Mouse (Mus musculus) intestine, postnatal 0 days (tissue): ENCODE data around the gene 4930404H24Rik. TPM values are rescaled to one million over a fixed set of nuclear protein-coding genes. Genes with fewer than 3 reads are reported as not detected.

ENCODE experiments used
- ATAC-seq: fragments of 200-750 bp; cut with Nextera tagmentation; 2 replicates; pipeline ENCODE4 v1.8.0; 2017; ENCODE audit warnings: mild to moderate bottlenecking, moderate TSS enrichment, moderate library complexity
- H3K27ac ChIP-seq: fragments of 300-500 bp; sonication (generic); 2 replicates; pipeline ENCODE4 v1.5.1; 2014; ENCODE audit warnings: mild to moderate bottlenecking, low read depth, low read length, moderate library complexity
- H3K27me3 ChIP-seq: fragments of 300-500 bp; sonication (generic); replicated peaks from 2 replicates; pipeline ENCODE4 v1.6.1; 2014; ENCODE audit warnings: low read length, mixed read lengths; ENCODE audit not compliant: control insufficient read depth, insufficient read depth
- H3K36me3 ChIP-seq: fragments of 300-500 bp; sonication (generic); 2 replicates; pipeline ENCODE4 v1.6.1; 2014; ENCODE audit warnings: mild to moderate bottlenecking, moderate library complexity; ENCODE audit not compliant: control insufficient read depth, insufficient read depth
- H3K4me1 ChIP-seq: fragments of 300-500 bp; sonication (generic); replicated peaks from 2 replicates; pipeline ENCODE4 v1.6.1; 2014; ENCODE audit warnings: antibody characterized with exemption, low read length, mixed read lengths; ENCODE audit not compliant: control insufficient read depth, insufficient read depth
- H3K4me2 ChIP-seq: fragments of 300-500 bp; sonication (generic); replicated peaks from 2 replicates; pipeline ENCODE4 v1.6.1; 2014; ENCODE audit warnings: low read depth, mild to moderate bottlenecking, moderate library complexity
- H3K4me3 ChIP-seq: fragments of 300-500 bp; sonication (generic); 2 replicates; pipeline ENCODE4 v1.5.1; 2014; ENCODE audit warnings: low read depth, low read length
- H3K9ac ChIP-seq: fragments of 300-500 bp; sonication (generic); 2 replicates; pipeline ENCODE4 v1.6.1; 2014; ENCODE audit warnings: mild to moderate bottlenecking, low read depth, low read length
- H3K9me3 ChIP-seq: fragments of 300-500 bp; sonication (generic); 2 replicates; pipeline ENCODE4 v1.6.1; 2016; ENCODE audit warnings: mixed run types; ENCODE audit not compliant: control insufficient read depth
- CTCF ChIP-seq: sonication (generic); IDR thresholded peaks from 2 replicates; pipeline ENCODE4 v1.5.1; 2016; ENCODE audit warnings: low read depth, mild to moderate bottlenecking, control low read depth, antibody characterized with exemption, moderate library complexity
- WGBS: fragments of 180-500 bp; shearing (Covaris S2); extraction: QIAGEN DNeasy Blood & Tissue Kit; methylation state at CpG from one replicate; pipeline ENCODE4 v1.1.7; 2014; 5-methylcytosine and 5-hydroxymethylcytosine counted together
- polyA plus RNA-seq: library from polyadenylated mRNA; unstranded; fragments of >200 nt; fragmentation: Nextera tagmentation; extraction: Ambion mirVana; gene quantifications from 2 replicates; pipeline ENCODE4 v1.2.1, GENCODE M21; 2015

The 4930404H24Rik gene
- polyA plus RNA-seq, 1 experiment from 2014 or later, result not detected

GRCm38 (mm10) chr2:153458022-153458441 is 34.6 kb upstream of the 4930404H24Rik start:
- ATAC-seq, result no peak
- no peaks in the 10 kb centered on the region for H3K36me3 ChIP-seq
- 44% methylated on average over 3 of the region's 3 CpGs for WGBS
- peak overlapping the region; percentile 54; the same call in 1 of the 2 replicates for H3K27ac ChIP-seq
- H3K4me2 ChIP-seq, result no peak overlapping the region
- H3K27me3 ChIP-seq, result no peaks in the 10 kb centered on the region
- no peaks in the 10 kb centered on the region for H3K9me3 ChIP-seq
- H3K9ac ChIP-seq, result no peak overlapping the region
- no peak for TF ChIP-seq CTCF
- peaks cover 8% of the 10 kb centered on the region; the same call in 1 of the 2 replicates for H3K4me1 ChIP-seq
- H3K4me3 ChIP-seq, result no peak overlapping the region

GRCm38 (mm10) chr2:153463257-153463656 is 29.3 kb upstream of the 4930404H24Rik start:
- Histone ChIP-seq H3K27me3 (no peaks in the 10 kb centered on the region), H3K4me2 (no peak overlapping the region), H3K9me3 (no peaks in the 10 kb centered on the region), H3K4me1 (no peaks in the 10 kb centered on the region), H3K27ac (no peak overlapping the region), H3K4me3 (no peak overlapping the region), H3K9ac (no peak overlapping the region), H3K36me3 (peaks cover 6% of the 10 kb centered on the region; the same call in 1 of the 2 replicates)
- TF ChIP-seq CTCF, result peak; percentile 63
- ATAC-seq, result no peak
- WGBS, result 83% methylated on average over 3 of the region's 3 CpGs

GRCm38 (mm10) chr2:153467372-153467771 is 25.2 kb upstream of the 4930404H24Rik start:
- no peak for ATAC-seq
- Histone ChIP-seq H3K4me3 (no peak overlapping the region), H3K9ac (no peak overlapping the region), H3K9me3 (no peaks in the 10 kb centered on the region), H3K4me1 (no peaks in the 10 kb centered on the region), H3K36me3 (peaks cover 9% of the 10 kb centered on the region; the same call in 1 of the 2 replicates), H3K4me2 (no peak overlapping the region), H3K27ac (no peak overlapping the region), H3K27me3 (no peaks in the 10 kb centered on the region)
- 87% methylated on average over 1 of the region's 1 CpGs for WGBS
- TF ChIP-seq CTCF, result no peak

GRCm38 (mm10) chr2:153469317-153469716 is 23.3 kb upstream of the 4930404H24Rik start:
- H3K27ac ChIP-seq, result no peak overlapping the region
- TF ChIP-seq CTCF, result no peak
- no peak for ATAC-seq

GRCm38 (mm10) chr2:153469764-153470163 is 22.8 kb upstream of the 4930404H24Rik start:
- Histone ChIP-seq H3K4me2 (no peak overlapping the region), H3K27ac (no peak overlapping the region), H3K27me3 (no peaks in the 10 kb centered on the region), H3K9ac (no peak overlapping the region), H3K9me3 (no peaks in the 10 kb centered on the region), H3K4me1 (no peaks in the 10 kb centered on the region), H3K36me3 (peaks cover 3% of the 10 kb centered on the region; the same call in 1 of the 2 replicates), H3K4me3 (no peak overlapping the region)
- ATAC-seq, result no peak
- no peak for TF ChIP-seq CTCF
- WGBS, result 64% methylated on average over 4 of the region's 4 CpGs

More at GRCm38 (mm10) chr2:153469317-153469716, 23.3 kb upstream of the 4930404H24Rik start:
- Histone ChIP-seq H3K4me1 (no peaks in the 10 kb centered on the region), H3K9me3 (no peaks in the 10 kb centered on the region), H3K4me3 (no peak overlapping the region), H3K4me2 (no peak overlapping the region), H3K9ac (no peak overlapping the region), H3K27me3 (no peaks in the 10 kb centered on the region), H3K36me3 (peaks cover 3% of the 10 kb centered on the region; the same call in 1 of the 2 replicates)
- WGBS, result 49% methylated on average over 2 of the region's 2 CpGs

- WGBS, result 45% methylated on average over 3 of the region's 3 CpGs
- Histone ChIP-seq H3K36me3 (peaks cover 3% of the 10 kb centered on the region; the same call in 1 of the 2 replicates), H3K9ac (no peak overlapping the region), H3K27ac (no peak overlapping the region), H3K4me3 (no peak overlapping the region), H3K4me1 (peaks cover 7% of the 10 kb centered on the region; the same call in 1 of the 2 replicates), H3K9me3 (no peaks in the 10 kb centered on the region), H3K4me2 (no peak overlapping the region), H3K27me3 (no peaks in the 10 kb centered on the region)
- TF ChIP-seq CTCF, result no peak
- no peak for ATAC-seq
Observed at GRCm38 (mm10) chr2:153470983-153471382, 21.6 kb upstream of the 4930404H24Rik start.
